Mouse (Mus musculus) thymus, postnatal 4 days (tissue): ENCODE measurements around the gene Smpd2.
A peak's percentile ranks its signal among the peaks of the same experiment; 100 is the strongest.

ENCODE experiments used
- DNase-seq: peaks from one replicate; pipeline ENCODE4 v3.0.0; 2021

The Smpd2 gene

GRCm38 (mm10) chr10:41450780-41451522 lies 39.2 kb downstream of the Smpd2 start:
- peak; percentile 10 for DNase-seq

GRCm38 (mm10) chr10:41450137-41450670 lies 40.0 kb downstream of the Smpd2 start, which contains the start of gene Zbtb24:
TSS of gene Zbtb24 (plus strand) at chr10:41450383.
- DNase-seq: peak; percentile 98

- peak; percentile 43 for DNase-seq
Observed at GRCm38 (mm10) chr10:41449684-41450083, 40.5 kb downstream of the Smpd2 start.

- no peak for DNase-seq
Observed at GRCm38 (mm10) chr10:41448216-41448615, 42.0 kb downstream of the Smpd2 start.
